In genomic region chr11:90417011-90417410, GRCm38 (mm10) we compare ENCODE assay signal across 13 mouse cellular contexts. TPM values are rescaled to one million over a fixed set of nuclear protein-coding genes. Genes with fewer than 3 reads are reported as not detected.
A peak's percentile ranks its signal among the peaks of the same experiment; 100 is the strongest.
DNase-seq lines count a peak whose midpoint lies in the region; ATAC-seq lines count a peak whose summit lies in the region.
"Had no signal": no experiment of that assay in that cellular context is flagged by ENCODE, and none has a peak within 500 bp of the region (broad histone marks: within the 10 kb centered on the region; RNA-seq: fewer than 3 reads in every experiment).

No protein-coding gene starts in this region.

- H3K36me3 ChIP-seq in heart, embryonic 12.5 days: no peaks in the 10 kb centered on the region
- H3K36me3 ChIP-seq: hindbrain, embryonic 10.5 days; liver, embryonic 15.5 days; midbrain, embryonic 12.5 days had no signal

- no peak for DNase-seq in heart, postnatal 25 days (ENCODE audit: low spot score)
- peak; percentile 16 to 32 for DNase-seq in left cerebral cortex, postnatal 36 days (ENCODE audit: low spot score in 2 of 2)
- no peak for DNase-seq in left cerebral cortex, postnatal 4 days
- peak; percentile 17 to 22 for DNase-seq in right cerebral cortex, adult 2 months (ENCODE audit: low spot score in 2 of 2)
- no peak for DNase-seq in right cerebral cortex, postnatal 4 days
- peak; percentile 40 for DNase-seq in telencephalon, adult 2 months (ENCODE audit: low read depth, low spot score)
- no peak for DNase-seq in thymus, postnatal 10 days (ENCODE audit: low spot score in 2 of 2)
- DNase-seq: adrenal gland, postnatal 10 days; thymus, adult 18-20 months had no signal

- H3K4me2 ChIP-seq in heart, embryonic 12.5 days: 0 out of 2 replicates have a peak overlapping the region, but pooled peaks have one; percentile 70

- H3K9me3 ChIP-seq in heart, embryonic 12.5 days (replicated peaks): no peaks in the 10 kb centered on the region
- H3K9me3 ChIP-seq: hindbrain, embryonic 10.5 days; liver, embryonic 15.5 days; midbrain, embryonic 12.5 days had no signal

- no peak overlapping the region for H3K9ac ChIP-seq in heart, embryonic 12.5 days
- H3K9ac ChIP-seq: liver, embryonic 15.5 days; midbrain, embryonic 12.5 days had no signal

- intact Hi-C loops in heart, postnatal 25 days (cut with DNase I): loop anchor here (1.0 to 5.0 kb wide), 4 partner anchors 26 to 200 kb away; no protein-coding TSS in a partner anchor
- intact Hi-C loops in left cerebral cortex, postnatal 36 days (cut with DNase I): loop anchor here (5.0 to 10.0 kb wide), 2 partner anchors 35 to 128 kb away; no protein-coding TSS in a partner anchor
- intact Hi-C loops in left cerebral cortex, postnatal 4 days (cut with DNase I): loop anchor here (10.0 kb wide), 1 partner anchor 188 kb away; no protein-coding TSS in a partner anchor

- ATAC-seq in heart, embryonic 12.5 days (ENCODE audit: insufficient number of reproducible peaks, low FRiP score): no peak

- H3K4me1 ChIP-seq in heart, embryonic 12.5 days (replicated peaks): 0 out of 2 replicates have a peak, but pooled peaks cover 10% of the 10 kb centered on the region

- WGBS in heart, embryonic 12.5 days: 80% methylated on average over 5 of the region's 5 CpGs

- H3K4me3 ChIP-seq in heart, embryonic 12.5 days: no peak overlapping the region

- H3K27me3 ChIP-seq in heart, embryonic 12.5 days (replicated peaks): 0 out of 2 replicates have a peak, but pooled peaks cover 4% of the 10 kb centered on the region

- no peak overlapping the region for H3K27ac ChIP-seq in heart, embryonic 12.5 days (ENCODE audit: poor library complexity, severe bottlenecking)
- H3K27ac ChIP-seq: liver, embryonic 15.5 days; midbrain, embryonic 12.5 days had no signal

RNA-seq across cellular contexts. Expression of gene Hlf, which starts 26.3 kb away (rescaled TPM):
- 2.7 and 3.7 TPM in 2 replicates for polyA plus RNA-seq in heart, embryonic 12.5 days (2016; fragmentation: Nextera tagmentation; extraction: Ambion mirVana)
- total RNA-seq in heart, postnatal 25 days (2021): 10 to 100 TPM; 16.3 to 25.0 TPM
- total RNA-seq in left cerebral cortex, postnatal 36 days (2021): 100 to 1,000 TPM; 134 to 138 TPM
- total RNA-seq in left cerebral cortex, postnatal 4 days (2021): 10 to 100 TPM; 24.6 to 26.3 TPM

Comparison
In these comparisons a context has a peak if more than half of its experiments do, and no peak if none do; other contexts are left out.
1. DNase-seq: peak in left cerebral cortex, postnatal 36 days (2 of 2), right cerebral cortex, adult 2 months (2 of 2) and telencephalon, adult 2 months (single experiment); none in heart, postnatal 25 days (single experiment), left cerebral cortex, postnatal 4 days (single experiment), right cerebral cortex, postnatal 4 days (single experiment) and thymus, postnatal 10 days (0 of 2).
2. RNA of gene Hlf, which starts 26.3 kb away (total RNA-seq): 134 to 138 TPM in left cerebral cortex, postnatal 36 days; 24.6 to 26.3 TPM in left cerebral cortex, postnatal 4 days and 16.3 to 25.0 TPM in heart, postnatal 25 days; every median in the first group is over 4 times any median in the second.